Mouse (Mus musculus) gastrocnemius, postnatal 14 days (tissue): ENCODE results near the gene Nanos1. TPM values are rescaled to one million over a fixed set of nuclear protein-coding genes. Genes with fewer than 3 reads are reported as not detected.

Experiments used
- DNase-seq: peaks from one replicate; pipeline ENCODE4 v3.0.0; 2021; ENCODE audit warnings: mixed read lengths
- intact Hi-C: fragments of 180-260 bp; cut with DNase I; formaldehyde crosslinking; loops from one replicate; pipeline ENCODE4 v1.15.1; 2025; ENCODE audit warnings: low total_unique reads
- microRNA-seq, 2 experiments: library from miRNA; unstranded; fragments of <30 nt; microRNA quantifications; one replicate each; pipeline ENCODE4 v1.2.0; 2021
- total RNA-seq, 2 experiments: library from RNA; stranded (reverse); gene quantifications; 2 replicates each; pipeline ENCODE4 v1.2.3; 2021

The Nanos1 gene
- total RNA-seq, 2 experiments from 2014 or later: 0.18 to 0.31 TPM

GRCm38 (mm10) chr19:60787465-60788150, 31.8 kb downstream of the Nanos1 start:
- DNase-seq: no peak
- intact Hi-C loops: no loop called here

DNA sequence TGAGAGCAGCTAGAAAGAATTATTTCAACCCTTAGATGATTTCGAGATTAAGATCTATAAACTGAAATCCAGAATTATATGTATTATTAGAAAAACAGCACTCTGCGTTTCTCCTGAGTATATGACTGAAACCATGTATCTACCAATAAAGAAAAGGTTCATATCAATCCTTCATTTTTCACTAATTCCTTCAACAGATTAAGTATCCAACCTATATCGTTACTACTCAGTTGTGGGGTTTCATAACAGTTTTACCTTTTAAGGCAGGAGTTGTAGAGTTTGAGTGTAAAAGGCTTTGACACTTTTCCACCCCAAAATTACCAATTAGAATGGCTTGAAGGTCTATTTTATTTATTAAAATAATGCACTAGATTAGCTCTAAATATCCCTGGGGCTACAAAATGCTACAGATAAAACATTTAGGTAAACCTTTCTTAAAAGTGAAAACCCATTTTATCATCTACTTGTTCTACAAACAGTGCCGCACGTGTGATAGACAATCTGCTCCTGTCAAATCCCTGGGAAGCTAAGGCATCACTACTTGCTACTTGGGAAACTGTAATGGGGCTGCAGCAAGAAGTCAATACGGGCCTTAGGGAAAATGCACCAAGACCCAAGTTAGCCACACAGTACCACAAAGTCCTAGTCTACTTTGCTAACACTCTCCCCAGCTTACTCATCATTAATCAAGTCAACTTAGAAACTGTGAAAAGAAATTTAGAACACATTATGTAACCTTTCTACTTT, 32.6 kb downstream of the Nanos1 start:
- intact Hi-C loops: no loop called here
- DNase-seq: no peak

DNA sequence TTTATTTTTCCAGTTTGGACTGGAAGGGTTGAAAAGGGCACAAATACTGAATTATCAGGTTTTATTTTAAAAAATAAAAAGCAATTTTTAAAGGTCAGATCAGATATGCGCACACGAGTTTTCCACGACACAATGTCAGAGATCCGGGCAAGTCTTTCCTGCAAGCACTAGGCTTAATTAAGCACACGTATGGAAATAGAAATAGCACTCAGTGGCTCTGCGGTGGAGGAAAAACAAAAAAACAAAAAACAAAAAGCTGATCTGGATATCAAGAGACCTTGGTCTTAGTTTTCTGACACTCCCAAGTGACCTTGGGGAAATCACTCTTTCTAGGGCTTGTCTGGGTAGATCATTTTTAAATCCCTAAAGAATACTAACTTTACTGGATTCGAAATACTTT, 33.7 kb downstream of the Nanos1 start:
- intact Hi-C loops: no loop called here
- no peak for DNase-seq

- intact Hi-C loops: no loop called here
Observed at GRCm38 (mm10) chr19:60789919-60790506, 34.2 kb downstream of the Nanos1 start.

DNA sequence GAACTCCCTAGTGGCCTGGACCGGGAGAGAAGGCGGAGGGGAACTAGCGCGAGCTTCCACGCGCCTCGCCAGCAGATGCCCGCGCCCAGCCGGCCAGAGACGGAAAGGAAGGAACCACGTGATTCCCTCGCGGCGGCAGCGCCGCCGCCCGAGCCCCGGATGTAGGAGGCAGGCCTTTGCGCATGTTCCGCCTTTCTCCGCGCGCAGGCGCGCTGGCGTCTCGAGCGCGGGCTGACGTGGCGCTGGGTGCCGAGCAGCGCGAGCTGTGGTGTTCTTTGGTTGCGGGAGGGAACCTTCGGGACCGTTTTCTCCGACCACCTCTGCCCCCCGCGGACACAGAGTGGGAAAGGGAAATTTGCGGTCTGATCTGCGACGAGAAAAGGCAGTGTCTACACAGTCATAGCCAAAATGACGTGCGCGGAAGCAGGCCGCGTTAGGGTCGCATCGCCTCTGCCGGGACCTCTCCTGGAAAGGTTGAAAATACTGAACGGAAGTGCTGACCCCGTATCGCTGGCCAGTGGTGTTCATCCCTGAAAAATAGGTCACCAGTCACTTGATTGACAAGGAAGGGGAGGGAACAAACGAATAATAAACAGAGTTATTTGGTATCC, 34.9 kb downstream of the Nanos1 start, which contains the start of gene Eif3a:
Gene Eif3a (minus strand): TSS at position 108 of the 611 bp plus-strand sequence.
- intact Hi-C loops: no loop called here
- DNase-seq: peak; percentile 95

More at GRCm38 (mm10) chr19:60789919-60790506, 34.2 kb downstream of the Nanos1 start:
- peak; percentile 63 for DNase-seq

- intact Hi-C loops: no loop called here
- DNase-seq: no peak
Observed at GRCm38 (mm10) chr19:60791164-60791563, 35.4 kb downstream of the Nanos1 start.

DNA sequence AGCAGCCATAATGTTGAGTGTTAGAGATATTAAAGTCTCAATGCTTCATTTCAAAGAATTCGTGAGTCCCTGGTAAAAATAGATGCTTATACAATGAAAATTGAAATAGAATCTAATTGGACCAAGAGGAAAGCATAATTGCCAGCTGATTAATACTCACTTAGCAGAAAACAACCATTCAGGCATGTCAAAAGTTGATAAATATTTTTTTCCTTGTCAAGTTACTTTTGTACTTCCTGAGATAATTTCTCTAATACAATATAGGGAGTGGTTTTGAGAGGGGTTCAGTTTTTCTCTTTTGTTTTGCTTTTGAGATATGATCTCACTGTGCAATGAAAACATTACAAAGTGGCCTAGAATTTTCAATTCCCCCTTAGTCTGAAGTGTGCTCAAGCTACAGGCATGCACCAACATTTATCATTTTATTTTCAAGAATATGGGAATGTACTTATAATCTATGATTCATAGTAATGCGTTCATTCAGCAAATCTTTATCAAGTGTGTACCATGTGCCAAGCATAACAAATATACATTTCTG, 37.5 kb downstream of the Nanos1 start:
- intact Hi-C loops: no loop called here
- DNase-seq: no peak

GRCm38 (mm10) chr19:60795244-60795643, 39.5 kb downstream of the Nanos1 start:
- no peak for DNase-seq

DNA sequence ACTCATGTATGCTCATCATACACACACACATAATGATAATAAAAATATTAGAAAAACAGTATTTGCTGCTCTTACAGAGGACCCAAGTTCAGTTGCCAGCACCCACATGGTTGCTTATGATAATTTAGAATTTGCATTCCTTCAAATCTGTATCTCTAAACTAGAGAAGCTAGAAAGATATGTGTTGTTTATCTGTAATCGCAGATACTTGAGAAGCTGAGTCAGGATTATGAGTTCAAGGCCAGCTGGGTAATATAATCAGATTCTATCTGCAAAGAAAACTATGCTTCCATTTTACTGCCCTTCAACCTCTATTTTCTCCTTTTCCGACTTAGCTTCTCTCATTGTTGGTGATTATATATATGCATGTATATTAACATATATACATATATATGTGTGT, 41.6 kb downstream of the Nanos1 start:
- DNase-seq: no peak
- intact Hi-C loops: no loop called here

More at GRCm38 (mm10) chr19:60795244-60795643, 39.5 kb downstream of the Nanos1 start:
- intact Hi-C loops: no loop called here

DNA sequence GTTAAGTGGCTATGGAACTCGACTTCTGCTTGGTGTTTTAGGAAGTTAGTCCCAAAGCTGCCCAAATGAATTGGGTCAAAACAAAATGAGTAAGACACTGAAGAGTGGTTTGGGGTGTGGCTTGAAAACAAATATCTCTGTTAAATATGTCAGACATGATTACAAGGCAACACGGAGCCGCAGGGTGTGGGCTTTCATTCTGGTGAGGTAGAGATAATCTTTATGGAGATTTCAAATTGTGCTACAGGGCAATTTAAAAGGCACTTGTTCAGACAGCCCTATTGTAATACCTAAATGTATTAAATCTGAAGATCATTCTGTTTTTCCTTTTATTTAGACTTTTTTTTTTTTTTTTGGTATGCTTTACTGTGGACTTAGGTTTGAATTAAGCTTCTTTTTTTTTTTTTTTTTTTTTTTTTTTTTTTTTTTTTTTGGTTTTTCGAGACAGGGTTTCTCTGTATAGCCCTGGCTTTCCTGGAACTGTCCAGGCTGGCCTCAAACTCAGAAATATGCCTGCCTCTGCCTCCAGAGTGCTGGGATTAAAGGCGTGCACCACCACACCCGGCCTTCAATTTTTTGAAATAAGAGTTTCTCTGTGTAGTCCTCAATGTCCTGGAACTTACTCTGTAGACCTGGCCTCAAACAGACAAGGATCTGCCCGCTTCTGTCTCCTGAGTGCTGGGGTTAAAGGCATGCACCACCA, 44.2 kb downstream of the Nanos1 start:
- no peak for DNase-seq
- intact Hi-C loops: no loop called here

DNA sequence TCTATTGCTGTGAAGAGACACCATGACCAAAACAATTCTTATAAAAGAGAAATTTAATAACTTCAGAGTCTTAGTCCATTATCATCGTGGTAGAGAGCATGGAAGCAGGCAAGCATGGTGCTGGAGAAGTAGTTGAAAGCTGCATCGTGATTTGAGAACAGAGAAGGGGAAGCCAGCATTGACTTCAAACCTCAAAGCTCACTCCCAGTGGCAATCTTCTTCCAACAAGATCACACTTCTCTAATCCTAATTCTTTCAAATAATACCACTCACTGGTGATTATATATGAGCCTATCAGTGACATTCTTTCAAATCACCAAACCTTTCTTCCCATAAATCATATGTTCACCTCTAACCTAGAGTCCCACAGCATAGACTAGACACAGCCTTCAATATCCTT, 49.1 kb downstream of the Nanos1 start:
- intact Hi-C loops: no loop called here
- no peak for DNase-seq

Small RNAs within 50 kb of the gene (microRNA-seq; reads per million reads assigned to microRNA genes)
- 0 reads per million in 2 experiments for gene mmu-mir-3084-1

Other genes starting within 250 kb of the Nanos1 start
- 10 to 100 TPM; 25.4 to 26.0 TPM for gene Cacul1, start 175.0 kb upstream of the Nanos1 start, total RNA-seq
- 10 to 100 TPM; 84.4 to 88.4 TPM for gene Eif3a, start 34.7 kb downstream of the Nanos1 start, total RNA-seq
- gene Fam45a, start 55.6 kb downstream of the Nanos1 start, total RNA-seq: 10 to 100 TPM in 1 of 2 experiments, 1 to 10 TPM in 1; 8.3 to 11.3 TPM
- 1 to 10 TPM; 1.6 to 1.9 TPM for gene Sfxn4, start 105.5 kb downstream of the Nanos1 start, total RNA-seq
- gene Prdx3, start 118.6 kb downstream of the Nanos1 start, total RNA-seq: 100 to 1,000 TPM; 163 to 192 TPM
- 1 to 10 TPM; 6.4 to 6.5 TPM for gene Grk5, start 133.8 kb downstream of the Nanos1 start, total RNA-seq